Mouse (Mus musculus): ENCODE results near the gene Grb2. TPM values are rescaled to one million over a fixed set of nuclear protein-coding genes. Genes with fewer than 3 reads are reported as not detected.

Gene Grb2
- polyA plus RNA-seq (2015; fragmentation: Nextera tagmentation; extraction: Ambion mirVana): 55.2 and 60.1 TPM in 2 replicates

GRCm38 (mm10) chr11:115708209-115708876, at the start of gene Grb2:
TSS of gene Grb2 (minus strand) at chr11:115708597.

GRCm38 (mm10) chr11:115627705-115628464, 80.5 kb downstream of the Grb2 start, which contains the start of gene Slc25a19:
TSS of gene Slc25a19 (minus strand) at chr11:115628295.

GRCm38 (mm10) chr11:115612410-115613137, 95.8 kb downstream of the Grb2 start, which contains the start of gene Mif4gd:
TSS of gene Mif4gd (minus strand) at chr11:115612969.

GRCm38 (mm10) chr11:115603476-115604303, 104.7 kb downstream of the Grb2 start, which contains the start of the genes Mrps7 and Gga3:
TSS of gene Mrps7 (plus strand) at chr11:115603925.
TSS of gene Gga3 (minus strand) at chr11:115604051.

Other genes with a start within 250 kb of the Grb2 start
- gene Slc16a5, start 246.1 kb downstream of the Grb2 start, polyA plus RNA-seq (2015; fragmentation: Nextera tagmentation; extraction: Ambion mirVana): 0.08 and 0.19 TPM in 2 replicates
- gene Armc7, start 232.9 kb downstream of the Grb2 start, polyA plus RNA-seq (2015; fragmentation: Nextera tagmentation; extraction: Ambion mirVana): 7.4 and 8.5 TPM in 2 replicates
- 83.3 and 90.8 TPM in 2 replicates for gene Nt5c, start 216.7 kb downstream of the Grb2 start, polyA plus RNA-seq (2015; fragmentation: Nextera tagmentation; extraction: Ambion mirVana)
- 280 and 285 TPM in 2 replicates for gene Jpt1, start 194.2 kb downstream of the Grb2 start, polyA plus RNA-seq (2015; fragmentation: Nextera tagmentation; extraction: Ambion mirVana)
- 581 and 592 TPM in 2 replicates for gene Sumo2, start 172.3 kb downstream of the Grb2 start, polyA plus RNA-seq (2015; fragmentation: Nextera tagmentation; extraction: Ambion mirVana)
- 133 and 153 TPM in 2 replicates for gene Nup85, start 144.2 kb downstream of the Grb2 start, polyA plus RNA-seq (2015; fragmentation: Nextera tagmentation; extraction: Ambion mirVana)
- 48.3 and 49.0 TPM in 2 replicates for gene Mrps7, start 104.7 kb downstream of the Grb2 start, polyA plus RNA-seq (2015; fragmentation: Nextera tagmentation; extraction: Ambion mirVana)
- 8.6 and 8.9 TPM in 2 replicates for gene Gga3, start 104.5 kb downstream of the Grb2 start, polyA plus RNA-seq (2015; fragmentation: Nextera tagmentation; extraction: Ambion mirVana)
- gene Mif4gd, start 95.6 kb downstream of the Grb2 start, polyA plus RNA-seq (2015; fragmentation: Nextera tagmentation; extraction: Ambion mirVana): 40.0 and 42.2 TPM in 2 replicates
- gene Slc25a19, start 80.3 kb downstream of the Grb2 start, polyA plus RNA-seq (2015; fragmentation: Nextera tagmentation; extraction: Ambion mirVana): 12.7 and 15.1 TPM in 2 replicates
- 7.7 and 9.8 TPM in 2 replicates for gene Tmem94, start 56.8 kb upstream of the Grb2 start, polyA plus RNA-seq (2015; fragmentation: Nextera tagmentation; extraction: Ambion mirVana)
- 4.4 and 5.7 TPM in 2 replicates for gene Caskin2, start 105.0 kb upstream of the Grb2 start, polyA plus RNA-seq (2015; fragmentation: Nextera tagmentation; extraction: Ambion mirVana)
- gene Tsen54, start 106.1 kb upstream of the Grb2 start, polyA plus RNA-seq (2015; fragmentation: Nextera tagmentation; extraction: Ambion mirVana): 16.1 and 18.3 TPM in 2 replicates
- gene Llgl2, start 115.5 kb upstream of the Grb2 start, polyA plus RNA-seq (2015; fragmentation: Nextera tagmentation; extraction: Ambion mirVana): 2.9 and 3.4 TPM in 2 replicates
- 0.76 and 0.81 TPM in 2 replicates for gene Myo15b, start 149.8 kb upstream of the Grb2 start, polyA plus RNA-seq (2015; fragmentation: Nextera tagmentation; extraction: Ambion mirVana)
- gene Smim5, start 191.4 kb upstream of the Grb2 start, polyA plus RNA-seq (2015; fragmentation: Nextera tagmentation; extraction: Ambion mirVana): 47.8 and 61.8 TPM in 2 replicates
- gene Smim6, start 203.4 kb upstream of the Grb2 start, polyA plus RNA-seq (2015; fragmentation: Nextera tagmentation; extraction: Ambion mirVana): 8.5 and 11.9 TPM in 2 replicates
- 26.1 and 26.4 TPM in 2 replicates for gene Sap30bp, start 224.7 kb upstream of the Grb2 start, polyA plus RNA-seq (2015; fragmentation: Nextera tagmentation; extraction: Ambion mirVana)
- 9.9 and 10.8 TPM in 2 replicates for gene Recql5, start 224.9 kb upstream of the Grb2 start, polyA plus RNA-seq (2015; fragmentation: Nextera tagmentation; extraction: Ambion mirVana)

All from spleen, postnatal 0 days (tissue).